Mouse (Mus musculus): ENCODE results near the gene Naga.
"Not testable (repeated sequence)": the region's sequence is repeated elsewhere in the genome, so short reads cannot be mapped to it uniquely, and the experiment has no call there.

Naga gene

DNA sequence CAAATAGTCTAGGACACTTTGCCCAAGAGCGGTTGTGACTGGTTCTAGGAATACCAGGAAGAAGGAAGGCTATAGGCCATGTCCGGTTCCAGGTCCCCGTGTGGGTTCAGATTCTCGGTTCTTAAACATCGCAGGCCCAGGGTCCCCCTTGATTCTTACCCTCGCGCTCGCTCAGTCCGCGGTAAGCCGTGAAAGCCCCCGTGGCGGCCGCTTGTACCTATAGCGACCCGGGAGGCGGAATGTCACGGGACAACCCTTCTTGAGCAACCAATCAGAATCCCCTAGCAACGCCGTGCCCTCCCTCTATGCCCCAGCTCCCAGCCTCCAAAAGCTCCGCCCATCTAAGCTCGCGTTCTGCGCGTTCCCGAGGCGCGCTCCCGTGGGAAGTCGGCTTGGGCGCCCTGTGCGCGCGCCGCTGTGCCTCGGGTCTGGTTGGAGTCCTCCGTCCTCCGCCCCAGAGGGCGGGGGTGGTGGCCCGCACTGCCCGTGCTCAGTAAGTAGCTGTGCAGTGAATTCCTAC lies at the start of gene Naga, which contains the start of the genes Pheta2 and Smdt1:
Gene Naga, minus strand, starts transcription at position 333 of the 520 bp plus-strand sequence.
Gene Pheta2, plus strand, starts transcription at position 350 of the 520 bp plus-strand sequence.
Gene Smdt1, plus strand, starts transcription at position 367 of the 520 bp plus-strand sequence.
- peak; percentile 90 for DNase-seq (ENCODE audit: extremely low read depth, low read depth)

- DNase-seq (ENCODE audit: extremely low read depth, low read depth) = no peak
Measured at GRCm38 (mm10) chr15:82385729-82386128, 47.0 kb upstream of the Naga start.

DNA sequence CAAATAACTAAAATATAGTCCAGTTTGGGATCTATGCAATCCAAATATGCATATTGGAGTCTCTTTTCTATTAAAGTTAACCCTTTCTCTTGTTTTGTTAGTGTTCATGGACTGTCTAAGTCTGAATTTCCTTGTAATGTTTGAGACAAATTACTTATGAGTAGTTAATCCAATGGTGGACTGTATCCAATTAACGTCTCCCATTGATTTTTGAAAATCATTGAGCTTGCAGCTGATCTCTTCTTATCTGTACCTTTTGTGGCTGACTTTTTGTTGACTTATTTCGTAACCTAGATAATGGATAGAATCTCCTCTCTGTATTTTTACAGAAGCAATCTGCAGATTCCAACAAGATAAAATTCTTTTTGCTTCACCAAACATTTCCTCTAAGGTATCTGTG lies 43.7 kb upstream of the Naga start:
- no peak for DNase-seq (ENCODE audit: extremely low read depth, low read depth)

GRCm38 (mm10) chr15:82380714-82381062 lies 42.0 kb upstream of the Naga start:
- DNase-seq (ENCODE audit: extremely low read depth, low read depth) = no peak

DNA sequence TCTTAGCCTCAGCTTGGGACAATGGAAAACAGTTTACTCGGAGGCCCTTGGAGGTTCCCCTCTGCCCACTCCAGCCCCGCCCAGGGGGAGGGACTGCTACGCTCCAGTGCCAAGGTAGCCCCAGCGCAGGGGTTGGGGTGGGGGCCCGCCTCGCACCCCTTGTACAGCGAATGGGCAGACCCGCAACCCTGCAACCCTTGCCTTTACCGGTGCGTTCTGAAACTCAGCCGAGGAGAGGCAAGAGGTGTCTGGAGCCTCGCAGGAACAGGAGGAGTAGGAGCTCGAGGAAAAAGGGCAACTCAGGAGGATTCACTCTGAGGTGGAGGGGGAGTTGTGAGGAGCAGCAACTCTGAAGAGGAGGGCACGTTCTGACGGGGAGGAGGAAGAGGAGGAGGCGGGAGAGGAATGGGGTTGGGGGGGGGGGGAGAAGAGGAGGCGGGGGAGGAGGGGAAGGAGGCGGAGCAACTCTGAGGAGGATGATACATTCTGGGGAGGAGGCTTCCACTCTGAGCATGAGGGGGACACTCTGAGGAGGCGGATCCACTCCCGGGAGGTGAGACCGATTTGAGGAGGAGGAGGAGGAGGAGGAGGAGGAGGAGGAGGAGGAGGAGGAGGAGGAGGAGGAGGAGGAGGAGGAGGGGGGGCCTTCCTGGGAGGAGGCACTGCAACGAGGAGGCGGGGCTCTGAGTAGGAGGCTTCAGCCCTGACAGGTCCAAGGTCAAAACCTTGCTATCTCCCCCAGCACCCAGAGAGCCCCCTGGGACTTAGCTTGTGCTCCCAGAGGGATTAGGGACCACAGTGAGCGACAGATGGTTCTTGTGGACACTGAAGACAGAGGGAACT lies 41.4 kb upstream of the Naga start, which contains the start of gene Cyp2d22:
Gene Cyp2d22, minus strand, starts transcription at position 390 of the 843 bp plus-strand sequence.
- no peak for DNase-seq (ENCODE audit: extremely low read depth, low read depth)

GRCm38 (mm10) chr15:82379511-82379870 lies 40.8 kb upstream of the Naga start:
- no peak for DNase-seq (ENCODE audit: extremely low read depth, low read depth)

- DNase-seq (ENCODE audit: extremely low read depth, low read depth) = no peak
Measured at GRCm38 (mm10) chr15:82378261-82379180, 39.8 kb upstream of the Naga start.

GRCm38 (mm10) chr15:82377701-82378100 lies 39.0 kb upstream of the Naga start:
- no peak for DNase-seq (ENCODE audit: extremely low read depth, low read depth)

GRCm38 (mm10) chr15:82376393-82377138 lies 37.8 kb upstream of the Naga start:
- DNase-seq (ENCODE audit: extremely low read depth, low read depth) = no peak

- no peak for DNase-seq (ENCODE audit: extremely low read depth, low read depth)
Measured at GRCm38 (mm10) chr15:82375855-82376254, 37.1 kb upstream of the Naga start.

GRCm38 (mm10) chr15:82374437-82374836 lies 35.7 kb upstream of the Naga start:
- no peak for DNase-seq (ENCODE audit: extremely low read depth, low read depth)

GRCm38 (mm10) chr15:82372991-82373390 lies 34.3 kb upstream of the Naga start:
- DNase-seq (ENCODE audit: extremely low read depth, low read depth) = no peak

- DNase-seq (ENCODE audit: extremely low read depth, low read depth) = no peak
Measured at GRCm38 (mm10) chr15:82372446-82372845, 33.7 kb upstream of the Naga start.

GRCm38 (mm10) chr15:82368851-82369250 lies 30.1 kb upstream of the Naga start:
- DNase-seq (ENCODE audit: extremely low read depth, low read depth) = no peak

DNA sequence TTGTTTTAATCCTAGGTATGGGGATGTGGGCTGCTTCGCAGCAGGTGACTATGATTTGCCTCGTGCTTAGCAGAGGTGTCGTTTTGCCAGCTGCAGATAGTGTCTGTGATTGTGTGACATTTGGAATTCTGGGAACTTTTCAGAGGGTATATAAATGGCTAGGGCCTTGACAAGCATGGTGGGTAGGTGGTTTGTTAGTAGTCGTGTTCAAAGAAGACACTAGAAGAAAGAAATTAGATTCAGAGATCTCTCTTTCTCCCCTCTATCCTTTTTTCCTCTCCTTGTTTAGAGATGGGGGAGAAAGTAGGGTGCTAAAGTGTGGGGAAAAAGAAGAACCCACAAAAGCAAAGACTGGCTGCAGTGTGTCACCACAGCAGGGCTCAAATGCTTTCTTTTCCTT lies 29.4 kb upstream of the Naga start:
- DNase-seq (ENCODE audit: extremely low read depth, low read depth) = no peak

GRCm38 (mm10) chr15:82364561-82364960 lies 25.8 kb upstream of the Naga start:
- DNase-seq (ENCODE audit: extremely low read depth, low read depth) = not testable (repeated sequence)

- not testable (repeated sequence) for DNase-seq (ENCODE audit: extremely low read depth, low read depth)
Measured at GRCm38 (mm10) chr15:82363801-82364200, 25.1 kb upstream of the Naga start.

DNA sequence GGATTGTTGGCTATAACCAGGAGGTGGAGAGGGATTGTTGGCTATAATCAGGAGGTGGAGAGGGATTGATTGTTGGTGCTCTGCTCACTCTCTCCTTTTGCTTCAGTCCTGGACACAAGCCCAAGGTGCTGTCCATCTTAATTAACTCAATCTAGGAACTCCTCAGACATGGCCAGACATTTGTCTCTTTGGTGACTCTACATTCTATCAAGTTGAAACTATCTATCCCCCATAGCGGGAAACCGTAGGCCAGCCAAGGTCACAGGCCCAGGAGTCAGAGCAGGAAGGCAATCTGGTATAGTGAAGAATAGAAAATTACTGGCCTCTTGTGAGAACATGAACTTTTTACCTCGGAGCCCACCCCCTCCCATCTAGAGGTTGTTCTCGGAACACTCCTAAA lies 23.5 kb upstream of the Naga start:
- DNase-seq (ENCODE audit: extremely low read depth, low read depth) = no peak

GRCm38 (mm10) chr15:82361459-82362018 lies 22.8 kb upstream of the Naga start:
- DNase-seq (ENCODE audit: extremely low read depth, low read depth) = no peak

GRCm38 (mm10) chr15:82358431-82359260 lies 19.9 kb upstream of the Naga start:
- no peak for DNase-seq (ENCODE audit: extremely low read depth, low read depth)
